Mouse (Mus musculus): ENCODE measurements around the gene Ren1.

The Ren1 gene

GRCm38 (mm10) chr1:133346531-133346930, 3.8 kb upstream of the Ren1 start:
- no peak for DNase-seq

GRCm38 (mm10) chr1:133347226-133347625, 3.1 kb upstream of the Ren1 start:
- DNase-seq = no peak

- no peak for DNase-seq
Measured at GRCm38 (mm10) chr1:133347693-133348520, 2.4 kb upstream of the Ren1 start.

- DNase-seq = no peak
Measured at GRCm38 (mm10) chr1:133351762-133352161, 1.5 kb downstream of the Ren1 start.

GRCm38 (mm10) chr1:133353371-133353809, 3.1 kb downstream of the Ren1 start:
- peak; percentile 82 for DNase-seq

- no peak for DNase-seq
Measured at GRCm38 (mm10) chr1:133355469-133355868, 5.2 kb downstream of the Ren1 start.

- DNase-seq = no peak
Measured at GRCm38 (mm10) chr1:133355912-133356311, 5.6 kb downstream of the Ren1 start.

- DNase-seq = no peak
Measured at GRCm38 (mm10) chr1:133356330-133356729, 6.0 kb downstream of the Ren1 start.

GRCm38 (mm10) chr1:133361006-133361405, 10.7 kb downstream of the Ren1 start:
- no peak for DNase-seq

- DNase-seq = no peak
Measured at GRCm38 (mm10) chr1:133362103-133362502, 11.8 kb downstream of the Ren1 start.

- peak; percentile 73 for DNase-seq
Measured at GRCm38 (mm10) chr1:133363276-133364021, 13.1 kb downstream of the Ren1 start, which contains the start of gene Etnk2. Etnk2 (plus strand) TSS chr1:133363572.

GRCm38 (mm10) chr1:133364022-133364630, 13.8 kb downstream of the Ren1 start:
- DNase-seq = no peak

- no peak for DNase-seq
Measured at GRCm38 (mm10) chr1:133364890-133365289, 14.6 kb downstream of the Ren1 start.

GRCm38 (mm10) chr1:133366951-133367605, 16.8 kb downstream of the Ren1 start:
- no peak for DNase-seq

- no peak for DNase-seq
Measured at GRCm38 (mm10) chr1:133367606-133368488, 17.5 kb downstream of the Ren1 start.

- DNase-seq = peak; percentile 61
Measured at GRCm38 (mm10) chr1:133368644-133369043, 18.3 kb downstream of the Ren1 start.

- DNase-seq = no peak
Measured at GRCm38 (mm10) chr1:133370352-133370751, 20.0 kb downstream of the Ren1 start.

GRCm38 (mm10) chr1:133371431-133371830, 21.1 kb downstream of the Ren1 start:
- no peak for DNase-seq

- DNase-seq = no peak
Measured at GRCm38 (mm10) chr1:133372113-133372512, 21.8 kb downstream of the Ren1 start.

GRCm38 (mm10) chr1:133375696-133376346, 25.5 kb downstream of the Ren1 start:
- no peak for DNase-seq

- DNase-seq = no peak
Measured at GRCm38 (mm10) chr1:133377547-133377946, 27.2 kb downstream of the Ren1 start.
